Mouse (Mus musculus) testis, adult 2 months (tissue): ENCODE data around the gene Hoxc6.

Experiments used
- CTCF ChIP-seq: fragments of 200-500 bp; IDR thresholded peaks from 2 replicates; pipeline ENCODE4 v1.5.1; 2012; ENCODE audit warnings: low read depth, mild to moderate bottlenecking, inconsistent platforms, low read length, moderate library complexity; ENCODE audit not compliant: control insufficient read depth, insufficient read depth, insufficient replicate concordance
- POLR2A ChIP-seq: fragments of 200-500 bp; IDR thresholded peaks from 2 replicates; pipeline ENCODE4 v1.6.1; 2012; ENCODE audit warnings: low read depth, mild to moderate bottlenecking, inconsistent platforms, low read length, moderate library complexity; ENCODE audit not compliant: control insufficient read depth

- TF ChIP-seq CTCF (no peak), POLR2A (no peak)
Observed at GRCm38 (mm10) chr15:102979936-102980335, 18.1 kb upstream of the Hoxc6 start.
